Mouse (Mus musculus): Measurements from ENCODE around the gene Gm7970.
"Not testable (repeated sequence)": the region's sequence is repeated elsewhere in the genome, so short reads cannot be mapped to it uniquely, and the experiment has no call there.

Gm7970 gene

GRCm38 (mm10) chr14:41555483-41555882, at the start of gene Gm7970:
Gm7970 (minus strand) TSS chr14:41555583.
- not testable (repeated sequence) for DNase-seq

- DNase-seq: not testable (repeated sequence)
These were observed 45.6 kb upstream of the Gm7970 start for GRCm38 (mm10) chr14:41600935-41601334.

DNA sequence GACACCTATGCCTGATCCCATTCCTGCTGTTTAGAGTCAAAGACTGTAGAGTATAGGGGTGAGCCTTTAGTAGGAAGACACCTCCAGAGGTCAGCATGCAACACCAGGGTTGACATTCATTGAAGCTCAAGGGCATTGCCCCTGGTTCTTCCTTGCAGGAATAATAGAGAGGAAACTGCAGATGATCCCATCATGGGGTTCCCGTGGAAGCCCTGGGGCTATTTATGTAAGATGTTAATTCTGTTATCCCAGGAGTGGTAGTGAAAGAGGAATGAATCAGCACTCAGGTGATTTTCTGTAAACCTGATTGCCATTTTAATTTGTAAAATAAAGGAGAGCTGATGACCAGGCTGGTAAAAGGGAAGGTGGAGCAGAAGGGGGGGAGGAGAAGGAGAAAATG, 31.0 kb upstream of the Gm7970 start:
- not testable (repeated sequence) for DNase-seq

DNA sequence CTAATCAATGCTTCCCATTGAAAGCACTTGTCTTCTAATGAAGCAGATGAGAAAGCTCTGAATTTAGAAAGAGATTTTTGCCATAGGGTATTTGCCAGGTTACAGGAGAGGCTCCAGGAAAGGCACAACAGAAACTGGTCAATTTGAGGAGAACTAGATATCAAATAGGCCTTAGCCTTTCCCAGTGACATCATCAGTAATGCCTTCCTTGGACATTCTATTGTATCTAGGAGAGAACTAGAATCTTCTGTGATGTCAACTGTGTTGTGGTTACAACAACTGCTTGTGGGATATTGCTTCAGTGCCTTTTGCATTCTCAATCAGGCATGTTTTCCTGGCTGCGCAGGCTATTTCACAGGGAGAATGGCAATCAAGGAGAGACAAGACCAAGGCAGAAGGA, 17.5 kb upstream of the Gm7970 start, which contains the start of gene 1700049E17Rik2:
Gene 1700049E17Rik2 (plus strand): TSS at position 301 of the 400 bp plus-strand sequence.
- DNase-seq: not testable (repeated sequence)

DNA sequence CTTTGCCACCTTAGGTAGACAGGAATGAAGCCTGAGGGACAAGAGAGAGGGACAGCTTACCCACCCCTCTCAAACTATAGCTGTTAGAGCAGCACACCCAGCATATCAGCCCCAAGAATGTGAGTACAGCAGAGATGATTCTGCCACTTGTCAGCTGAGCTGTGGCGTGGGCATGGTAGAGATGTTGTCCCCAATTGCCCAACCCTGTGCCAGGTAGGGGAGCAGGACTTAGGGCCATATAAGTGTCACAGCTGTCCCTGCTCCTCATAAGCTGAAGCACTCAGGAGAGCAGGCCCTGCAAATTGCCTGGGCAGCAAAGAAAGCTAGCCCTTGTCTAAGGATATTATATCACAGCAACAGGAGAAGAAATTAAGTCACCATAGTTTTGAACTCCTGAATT, 30.7 kb downstream of the Gm7970 start:
- DNase-seq: not testable (repeated sequence)

DNA sequence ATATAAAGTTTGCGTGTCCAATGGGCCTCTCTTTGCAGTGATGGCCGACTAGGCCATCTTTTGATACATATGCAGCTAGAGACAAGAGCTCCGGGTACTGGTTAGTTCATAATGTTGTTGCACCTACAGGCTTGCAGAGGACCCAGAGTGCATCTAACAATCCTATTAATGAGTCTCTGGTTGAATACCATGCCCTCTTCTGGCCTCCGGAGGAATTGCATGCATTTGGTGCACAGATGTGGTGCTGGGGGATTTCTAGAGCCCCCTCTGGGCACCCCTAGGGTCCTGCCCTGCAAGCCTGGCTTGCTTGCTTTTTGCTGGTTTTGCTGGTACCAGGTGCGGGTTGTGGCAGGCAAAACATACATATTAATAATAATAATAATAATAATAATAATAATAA, 34.7 kb downstream of the Gm7970 start:
- DNase-seq: not testable (repeated sequence)

Measured in kidney, postnatal 10 days (tissue).